Mouse (Mus musculus): Measurements from ENCODE around the gene Thoc3. TPM values are rescaled to one million over a fixed set of nuclear protein-coding genes. Genes with fewer than 3 reads are reported as not detected.
A peak's percentile ranks its signal among the peaks of the same experiment; 100 is the strongest.

Thoc3 gene
- polyA plus RNA-seq, 1 experiment from 2014 or later: 96.5 TPM

- Histone ChIP-seq H3K9me3 (replicated peaks; ENCODE audit: control insufficient read depth, low read length) (no peaks in the 10 kb centered on the region), H3K4me3 (replicated peaks; ENCODE audit: low read length) (no peak overlapping the region), H3K27ac (ENCODE audit: low read length) (no peak overlapping the region), H3K27me3 (ENCODE audit: control insufficient read depth, insufficient read depth, low read length) (no peaks in the 10 kb centered on the region), H3K4me2 (ENCODE audit: low read depth, low read length) (no peak overlapping the region), H3K4me1 (ENCODE audit: control insufficient read depth, insufficient read depth, low read length) (peaks cover 9% of the 10 kb centered on the region; the same call in 1 of the 2 replicates), H3K36me3 (ENCODE audit: control insufficient read depth, insufficient read depth, low read length) (no peaks in the 10 kb centered on the region), H3K9ac (ENCODE audit: low read length) (no peak overlapping the region)
- 35% methylated on average over 2 of the region's 2 CpGs for WGBS
- ATAC-seq (ENCODE audit: insufficient read depth, low FRiP score): no peak
Observed at GRCm38 (mm10) chr13:54430051-54430450, 38.6 kb downstream of the Thoc3 start.

GRCm38 (mm10) chr13:54428771-54429170, 39.9 kb downstream of the Thoc3 start:
- Histone ChIP-seq H3K9ac (ENCODE audit: low read length) (no peak overlapping the region), H3K36me3 (ENCODE audit: control insufficient read depth, insufficient read depth, low read length) (no peaks in the 10 kb centered on the region), H3K27me3 (ENCODE audit: control insufficient read depth, insufficient read depth, low read length) (no peaks in the 10 kb centered on the region), H3K9me3 (replicated peaks; ENCODE audit: control insufficient read depth, low read length) (no peaks in the 10 kb centered on the region), H3K4me2 (ENCODE audit: low read depth, low read length) (no peak overlapping the region), H3K4me1 (ENCODE audit: control insufficient read depth, insufficient read depth, low read length) (peaks cover 20% of the 10 kb centered on the region; the same call in 1 of the 2 replicates), H3K27ac (ENCODE audit: low read length) (no peak overlapping the region), H3K4me3 (replicated peaks; ENCODE audit: low read length) (no peak overlapping the region)
- ATAC-seq (ENCODE audit: insufficient read depth, low FRiP score): no peak
- 78% methylated on average over 3 of the region's 3 CpGs for WGBS

GRCm38 (mm10) chr13:54426781-54427655, 41.6 kb downstream of the Thoc3 start:
- peaks cover 3% of the 10 kb centered on the region; the same call in 1 of the 2 replicates for H3K9me3 ChIP-seq (replicated peaks; ENCODE audit: control insufficient read depth, low read length)
- H3K9ac ChIP-seq (ENCODE audit: low read length): no peak overlapping the region
- no peaks in the 10 kb centered on the region for H3K36me3 ChIP-seq (ENCODE audit: control insufficient read depth, insufficient read depth, low read length)
- H3K4me2 ChIP-seq (ENCODE audit: low read depth, low read length): no peak overlapping the region
- no peak for ATAC-seq (ENCODE audit: insufficient read depth, low FRiP score)
- no peak overlapping the region for H3K27ac ChIP-seq (ENCODE audit: low read length)
- WGBS: 64% methylated on average over 10 of the region's 10 CpGs
- H3K27me3 ChIP-seq (ENCODE audit: control insufficient read depth, insufficient read depth, low read length): no peaks in the 10 kb centered on the region
- peaks cover 20% of the 10 kb centered on the region; the same call in 1 of the 2 replicates for H3K4me1 ChIP-seq (ENCODE audit: control insufficient read depth, insufficient read depth, low read length)
- H3K4me3 ChIP-seq (replicated peaks; ENCODE audit: low read length): no peak overlapping the region

- 24% methylated on average over 2 of the region's 2 CpGs for WGBS
- peak overlapping the region; percentile 1; the same call in 1 of the 2 replicates for H3K4me2 ChIP-seq (ENCODE audit: low read depth, low read length)
- peak overlapping the region; percentile 36; the same call in 1 of the 2 replicates for H3K9ac ChIP-seq (ENCODE audit: low read length)
- H3K4me3 ChIP-seq (replicated peaks; ENCODE audit: low read length): no peak overlapping the region
- H3K27ac ChIP-seq (ENCODE audit: low read length): peak overlapping the region; percentile 91
- no peaks in the 10 kb centered on the region for H3K36me3 ChIP-seq (ENCODE audit: control insufficient read depth, insufficient read depth, low read length)
- H3K9me3 ChIP-seq (replicated peaks; ENCODE audit: control insufficient read depth, low read length): peaks cover 3% of the 10 kb centered on the region; the same call in 1 of the 2 replicates
- H3K4me1 ChIP-seq (ENCODE audit: control insufficient read depth, insufficient read depth, low read length): peaks cover 20% of the 10 kb centered on the region; the same call in 1 of the 2 replicates
- ATAC-seq (ENCODE audit: insufficient read depth, low FRiP score): peak; percentile 97
- no peaks in the 10 kb centered on the region for H3K27me3 ChIP-seq (ENCODE audit: control insufficient read depth, insufficient read depth, low read length)
Observed at GRCm38 (mm10) chr13:54425269-54425668, 43.4 kb downstream of the Thoc3 start.

GRCm38 (mm10) chr13:54420226-54420625, 48.4 kb downstream of the Thoc3 start:
- ATAC-seq (ENCODE audit: insufficient read depth, low FRiP score): no peak
- Histone ChIP-seq H3K36me3 (ENCODE audit: control insufficient read depth, insufficient read depth, low read length) (no peaks in the 10 kb centered on the region), H3K4me3 (replicated peaks; ENCODE audit: low read length) (no peak overlapping the region), H3K27me3 (ENCODE audit: control insufficient read depth, insufficient read depth, low read length) (no peaks in the 10 kb centered on the region), H3K9ac (ENCODE audit: low read length) (no peak overlapping the region), H3K4me1 (ENCODE audit: control insufficient read depth, insufficient read depth, low read length) (peaks cover 11% of the 10 kb centered on the region; the same call in 1 of the 2 replicates), H3K27ac (ENCODE audit: low read length) (no peak overlapping the region), H3K4me2 (ENCODE audit: low read depth, low read length) (no peak overlapping the region), H3K9me3 (replicated peaks; ENCODE audit: control insufficient read depth, low read length) (peaks cover 3% of the 10 kb centered on the region; the same call in 1 of the 2 replicates)
- WGBS: 75% methylated on average over 12 of the region's 12 CpGs

- Histone ChIP-seq H3K4me1 (ENCODE audit: control insufficient read depth, insufficient read depth, low read length) (no peaks in the 10 kb centered on the region), H3K4me3 (replicated peaks; ENCODE audit: low read length) (no peak overlapping the region), H3K9me3 (replicated peaks; ENCODE audit: control insufficient read depth, low read length) (peaks cover 3% of the 10 kb centered on the region; the same call in 1 of the 2 replicates), H3K9ac (ENCODE audit: low read length) (no peak overlapping the region), H3K36me3 (ENCODE audit: control insufficient read depth, insufficient read depth, low read length) (no peaks in the 10 kb centered on the region), H3K4me2 (ENCODE audit: low read depth, low read length) (no peak overlapping the region), H3K27me3 (ENCODE audit: control insufficient read depth, insufficient read depth, low read length) (no peaks in the 10 kb centered on the region), H3K27ac (ENCODE audit: low read length) (no peak overlapping the region)
- ATAC-seq (ENCODE audit: insufficient read depth, low FRiP score): no peak
- 63% methylated on average over 10 of the region's 10 CpGs for WGBS
Observed at GRCm38 (mm10) chr13:54418781-54419327, 49.8 kb downstream of the Thoc3 start.

- ATAC-seq (ENCODE audit: insufficient read depth, low FRiP score): no peak
- Histone ChIP-seq H3K36me3 (ENCODE audit: control insufficient read depth, insufficient read depth, low read length) (no peaks in the 10 kb centered on the region), H3K4me3 (replicated peaks; ENCODE audit: low read length) (no peak overlapping the region), H3K27me3 (ENCODE audit: control insufficient read depth, insufficient read depth, low read length) (no peaks in the 10 kb centered on the region), H3K9me3 (replicated peaks; ENCODE audit: control insufficient read depth, low read length) (no peaks in the 10 kb centered on the region), H3K4me2 (ENCODE audit: low read depth, low read length) (no peak overlapping the region), H3K4me1 (ENCODE audit: control insufficient read depth, insufficient read depth, low read length) (peaks cover 11% of the 10 kb centered on the region), H3K27ac (ENCODE audit: low read length) (no peak overlapping the region), H3K9ac (ENCODE audit: low read length) (no peak overlapping the region)
- 91% methylated on average over 4 of the region's 4 CpGs for WGBS
Observed at GRCm38 (mm10) chr13:54415059-54415458, 53.6 kb downstream of the Thoc3 start.

- WGBS: 70% methylated on average over 4 of the region's 4 CpGs
- H3K4me2 ChIP-seq (ENCODE audit: low read depth, low read length): no peak overlapping the region
- no peak overlapping the region for H3K27ac ChIP-seq (ENCODE audit: low read length)
- no peaks in the 10 kb centered on the region for H3K36me3 ChIP-seq (ENCODE audit: control insufficient read depth, insufficient read depth, low read length)
- peaks cover 11% of the 10 kb centered on the region for H3K4me1 ChIP-seq (ENCODE audit: control insufficient read depth, insufficient read depth, low read length)
- H3K9ac ChIP-seq (ENCODE audit: low read length): no peak overlapping the region
- H3K9me3 ChIP-seq (replicated peaks; ENCODE audit: control insufficient read depth, low read length): no peaks in the 10 kb centered on the region
- no peak overlapping the region for H3K4me3 ChIP-seq (replicated peaks; ENCODE audit: low read length)
- no peaks in the 10 kb centered on the region for H3K27me3 ChIP-seq (ENCODE audit: control insufficient read depth, insufficient read depth, low read length)
- no peak for ATAC-seq (ENCODE audit: insufficient read depth, low FRiP score)
Observed at GRCm38 (mm10) chr13:54412721-54413120, 55.9 kb downstream of the Thoc3 start.

- no peak overlapping the region for H3K4me3 ChIP-seq (replicated peaks; ENCODE audit: low read length)
- no peak overlapping the region for H3K4me2 ChIP-seq (ENCODE audit: low read depth, low read length)
- peaks cover 11% of the 10 kb centered on the region for H3K4me1 ChIP-seq (ENCODE audit: control insufficient read depth, insufficient read depth, low read length)
- H3K27me3 ChIP-seq (ENCODE audit: control insufficient read depth, insufficient read depth, low read length): no peaks in the 10 kb centered on the region
- WGBS: 18% methylated on average over 7 of the region's 7 CpGs
- H3K9ac ChIP-seq (ENCODE audit: low read length): no peak overlapping the region
- no peak overlapping the region for H3K27ac ChIP-seq (ENCODE audit: low read length)
- H3K36me3 ChIP-seq (ENCODE audit: control insufficient read depth, insufficient read depth, low read length): no peaks in the 10 kb centered on the region
- no peaks in the 10 kb centered on the region for H3K9me3 ChIP-seq (replicated peaks; ENCODE audit: control insufficient read depth, low read length)
- 0 out of 2 replicates have a peak, but pooled peaks have one; percentile 50 for ATAC-seq (ENCODE audit: insufficient read depth, low FRiP score)
Observed at GRCm38 (mm10) chr13:54412236-54412635, 56.4 kb downstream of the Thoc3 start.
